Mouse (Mus musculus) neural tube, embryonic 11.5 days (tissue): ENCODE data around the gene Ldhb. TPM values are rescaled to one million over a fixed set of nuclear protein-coding genes. Genes with fewer than 3 reads are reported as not detected.

Experiments used
- ATAC-seq: fragments of 200-750 bp; cut with Nextera tagmentation; 2 replicates; pipeline ENCODE4 v1.8.0; 2017; ENCODE audit warnings: moderate number of reproducible peaks, mild to moderate bottlenecking, moderate TSS enrichment, moderate library complexity; ENCODE audit not compliant: insufficient read depth, low FRiP score, low TSS enrichment
- DNase-seq: peaks from one replicate; pipeline ENCODE4 v3.0.0-alpha.2; 2015; ENCODE audit warnings: low spot score
- H3K27ac ChIP-seq: fragments of 300-500 bp; sonication (generic); 2 replicates; pipeline ENCODE4 v1.5.1; 2014; ENCODE audit warnings: low read depth, mild to moderate bottlenecking, low read length
- H3K27me3 ChIP-seq: fragments of 300-500 bp; sonication (generic); 2 replicates; pipeline ENCODE4 v1.6.1; 2014; ENCODE audit warnings: mild to moderate bottlenecking, low read length, mixed read lengths; ENCODE audit not compliant: control insufficient read depth, insufficient read depth
- H3K36me3 ChIP-seq: fragments of 300-500 bp; sonication (generic); 2 replicates; pipeline ENCODE4 v1.6.1; 2014; ENCODE audit warnings: mild to moderate bottlenecking, low read length, moderate library complexity, mixed read lengths; ENCODE audit not compliant: control insufficient read depth, insufficient read depth
- H3K4me1 ChIP-seq: fragments of 300-500 bp; sonication (generic); 2 replicates; pipeline ENCODE4 v1.6.1; 2014; ENCODE audit warnings: low read length, mixed read lengths; ENCODE audit not compliant: control insufficient read depth, insufficient read depth
- H3K4me2 ChIP-seq: fragments of 300-500 bp; sonication (generic); 2 replicates; pipeline ENCODE4 v1.6.1; 2014; ENCODE audit warnings: low read depth, mild to moderate bottlenecking, moderate library complexity
- H3K4me3 ChIP-seq: fragments of 300-500 bp; sonication (generic); 2 replicates; pipeline ENCODE4 v1.5.1; 2014; ENCODE audit warnings: low read depth, low read length
- H3K9ac ChIP-seq: fragments of 300-500 bp; sonication (generic); 2 replicates; pipeline ENCODE4 v1.6.1; 2014; ENCODE audit warnings: mild to moderate bottlenecking, low read length
- H3K9me3 ChIP-seq: fragments of 300-500 bp; sonication (generic); 2 replicates; pipeline ENCODE4 v1.6.1; 2016; ENCODE audit warnings: low read length; ENCODE audit not compliant: control insufficient read depth
- WGBS: fragments of 180-500 bp; shearing (Covaris S2); extraction: QIAGEN DNeasy Blood & Tissue Kit; methylation state at CpG from one replicate; pipeline ENCODE4 v1.1.7; 2014; 5-methylcytosine and 5-hydroxymethylcytosine counted together
- polyA plus RNA-seq: library from polyadenylated mRNA; unstranded; fragments of >200 nt; fragmentation: Nextera tagmentation; extraction: Ambion mirVana; gene quantifications from 2 replicates; pipeline ENCODE4 v1.2.1, GENCODE M21; 2014

Gene Ldhb
- polyA plus RNA-seq, 1 experiment from 2014 or later, result 530 TPM

GRCm38 (mm10) chr6:142540561-142541160, 32.9 kb upstream of the Ldhb start:
- Histone ChIP-seq H3K36me3 (no peaks in the 10 kb centered on the region), H3K27ac (no peak overlapping the region), H3K9ac (no peak overlapping the region), H3K4me3 (no peak overlapping the region), H3K9me3 (no peaks in the 10 kb centered on the region), H3K4me1 (no peaks in the 10 kb centered on the region), H3K4me2 (no peak overlapping the region), H3K27me3 (no peaks in the 10 kb centered on the region)
- DNase-seq (no peak), ATAC-seq (no peak)
- WGBS, result 93% methylated on average over 10 of the region's 10 CpGs

GRCm38 (mm10) chr6:142540131-142540530, 32.4 kb upstream of the Ldhb start:
- no peak overlapping the region for H3K9ac ChIP-seq
- H3K4me2 ChIP-seq, result no peak overlapping the region
- no peak overlapping the region for H3K4me3 ChIP-seq
- H3K36me3 ChIP-seq, result no peaks in the 10 kb centered on the region
- no peaks in the 10 kb centered on the region for H3K27me3 ChIP-seq
- 91% methylated on average over 5 of the region's 5 CpGs for WGBS
- DNase-seq, result no peak
- no peak overlapping the region for H3K27ac ChIP-seq
- no peaks in the 10 kb centered on the region for H3K4me1 ChIP-seq
- no peak for ATAC-seq
- H3K9me3 ChIP-seq, result no peaks in the 10 kb centered on the region

GRCm38 (mm10) chr6:142538503-142538902, 30.7 kb upstream of the Ldhb start:
- H3K4me3 ChIP-seq, result no peak overlapping the region

GRCm38 (mm10) chr6:142533412-142533811, 25.7 kb upstream of the Ldhb start:
- 85% methylated on average over 5 of the region's 5 CpGs for WGBS
- DNase-seq (no peak), ATAC-seq (no peak)
- no peak overlapping the region for H3K4me3 ChIP-seq
- H3K9me3 ChIP-seq, result no peaks in the 10 kb centered on the region
- no peaks in the 10 kb centered on the region for H3K4me1 ChIP-seq
- no peak overlapping the region for H3K9ac ChIP-seq
- H3K36me3 ChIP-seq, result no peaks in the 10 kb centered on the region
- no peak overlapping the region for H3K4me2 ChIP-seq
- H3K27me3 ChIP-seq, result no peaks in the 10 kb centered on the region
- no peak overlapping the region for H3K27ac ChIP-seq

More at GRCm38 (mm10) chr6:142538503-142538902, 30.7 kb upstream of the Ldhb start:
- no peak overlapping the region for H3K9ac ChIP-seq
- H3K27ac ChIP-seq, result no peak overlapping the region
- WGBS, result 85% methylated on average over 17 of the region's 17 CpGs
- no peak overlapping the region for H3K4me2 ChIP-seq
- H3K27me3 ChIP-seq, result no peaks in the 10 kb centered on the region
- H3K36me3 ChIP-seq, result no peaks in the 10 kb centered on the region
- H3K9me3 ChIP-seq, result no peaks in the 10 kb centered on the region
- no peaks in the 10 kb centered on the region for H3K4me1 ChIP-seq
- ATAC-seq (no peak), DNase-seq (no peak)

GRCm38 (mm10) chr6:142532686-142533085, 24.9 kb upstream of the Ldhb start:
- ATAC-seq, result no peak
- Histone ChIP-seq H3K4me1 (no peaks in the 10 kb centered on the region), H3K9ac (no peak overlapping the region), H3K4me3 (no peak overlapping the region), H3K9me3 (no peaks in the 10 kb centered on the region), H3K27me3 (no peaks in the 10 kb centered on the region), H3K4me2 (no peak overlapping the region), H3K27ac (no peak overlapping the region), H3K36me3 (no peaks in the 10 kb centered on the region)
- no peak for DNase-seq
- WGBS, result 97% methylated on average over 2 of the region's 2 CpGs

GRCm38 (mm10) chr6:142532141-142532540, 24.4 kb upstream of the Ldhb start:
- Histone ChIP-seq H3K9ac (no peak overlapping the region), H3K36me3 (no peaks in the 10 kb centered on the region), H3K27ac (no peak overlapping the region), H3K27me3 (no peaks in the 10 kb centered on the region), H3K4me1 (no peaks in the 10 kb centered on the region), H3K4me3 (no peak overlapping the region), H3K4me2 (no peak overlapping the region), H3K9me3 (no peaks in the 10 kb centered on the region)
- 96% methylated on average over 17 of the region's 17 CpGs for WGBS
- no peak for ATAC-seq
- no peak for DNase-seq

- Histone ChIP-seq H3K4me2 (no peak overlapping the region), H3K36me3 (no peaks in the 10 kb centered on the region), H3K4me1 (no peaks in the 10 kb centered on the region), H3K9me3 (no peaks in the 10 kb centered on the region), H3K27me3 (no peaks in the 10 kb centered on the region), H3K4me3 (no peak overlapping the region), H3K9ac (no peak overlapping the region), H3K27ac (no peak overlapping the region)
- WGBS, result 83% methylated on average over 5 of the region's 5 CpGs
- DNase-seq (no peak), ATAC-seq (no peak)
These were observed 22.6 kb upstream of the Ldhb start for GRCm38 (mm10) chr6:142530378-142530777.

GRCm38 (mm10) chr6:142529680-142530079, 21.9 kb upstream of the Ldhb start:
- no peaks in the 10 kb centered on the region for H3K9me3 ChIP-seq
- no peaks in the 10 kb centered on the region for H3K36me3 ChIP-seq
- no peaks in the 10 kb centered on the region for H3K27me3 ChIP-seq
- H3K4me1 ChIP-seq, result no peaks in the 10 kb centered on the region
- H3K27ac ChIP-seq, result no peak overlapping the region
- no peak overlapping the region for H3K4me3 ChIP-seq
- WGBS, result 86% methylated on average over 8 of the region's 8 CpGs
- H3K4me2 ChIP-seq, result no peak overlapping the region
- no peak overlapping the region for H3K9ac ChIP-seq
- ATAC-seq (no peak), DNase-seq (no peak)

- no peak overlapping the region for H3K4me3 ChIP-seq
- H3K4me2 ChIP-seq, result no peak overlapping the region
- no peak for ATAC-seq
- no peaks in the 10 kb centered on the region for H3K9me3 ChIP-seq
- no peaks in the 10 kb centered on the region for H3K27me3 ChIP-seq
- no peak overlapping the region for H3K9ac ChIP-seq
- 68% methylated on average over 1 of the region's 1 CpGs for WGBS
- H3K27ac ChIP-seq, result no peak overlapping the region
- DNase-seq, result no peak
- no peaks in the 10 kb centered on the region for H3K36me3 ChIP-seq
- H3K4me1 ChIP-seq, result no peaks in the 10 kb centered on the region
These were observed 20.3 kb upstream of the Ldhb start for GRCm38 (mm10) chr6:142527931-142528562.
